22 mouse cellular contexts compared by ENCODE assay signal in the genomic region with DNA sequence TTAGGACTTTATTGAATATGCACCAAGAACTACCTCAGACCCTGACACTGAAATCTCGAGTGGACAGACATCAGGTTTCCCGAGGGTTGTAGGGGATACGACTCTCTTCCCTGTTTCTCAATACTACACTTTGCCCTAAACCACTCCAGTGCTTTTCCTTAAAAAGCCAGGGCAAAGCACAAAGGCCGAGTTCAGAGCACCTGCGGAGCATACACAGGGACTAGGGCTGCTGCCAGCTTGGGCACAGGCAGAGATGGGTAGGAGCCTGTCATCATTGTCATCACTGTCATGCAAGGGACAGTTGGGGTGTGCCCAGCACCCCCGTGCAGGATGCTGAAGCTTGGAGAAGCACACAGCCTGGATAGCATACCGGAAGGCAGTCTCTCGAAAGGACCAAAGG. TPM values are rescaled to one million over a fixed set of nuclear protein-coding genes. Genes with fewer than 3 reads are reported as not detected.
"Had no signal": no experiment of that assay in that cellular context is flagged by ENCODE, and none has a peak within 500 bp of the region (broad histone marks: within the 10 kb centered on the region; RNA-seq: fewer than 3 reads in every experiment).

No protein-coding gene starts in this region.

- H3K9ac ChIP-seq: intestine, embryonic 15.5 days; liver, embryonic 12.5 days; liver, embryonic 15.5 days; lung, embryonic 15.5 days; neural tube, embryonic 12.5 days; neural tube, embryonic 15.5 days had no signal

- H3K4me1 ChIP-seq: intestine, embryonic 15.5 days; lung, embryonic 15.5 days; megakaryocyte, embryonic 14.5 days had no signal

- H3K9me3 ChIP-seq: intestine, embryonic 15.5 days; liver, embryonic 12.5 days; liver, embryonic 15.5 days; lung, embryonic 15.5 days; neural tube, embryonic 12.5 days; neural tube, embryonic 15.5 days had no signal

- H3K27me3 ChIP-seq: intestine, embryonic 15.5 days; liver, embryonic 15.5 days; lung, embryonic 15.5 days; neural tube, embryonic 12.5 days; neural tube, embryonic 15.5 days had no signal

- H3K36me3 ChIP-seq: intestine, embryonic 15.5 days; liver, embryonic 12.5 days; liver, embryonic 15.5 days; lung, embryonic 15.5 days; midbrain, embryonic 10.5 days; neural tube, embryonic 12.5 days; neural tube, embryonic 15.5 days had no signal

- H3K4me2 ChIP-seq: intestine, embryonic 15.5 days; liver, embryonic 12.5 days; liver, embryonic 15.5 days; lung, embryonic 15.5 days; neural tube, embryonic 12.5 days; neural tube, embryonic 15.5 days had no signal

- H3K27ac ChIP-seq: intestine, embryonic 15.5 days; left cerebral cortex, adult 2 months; liver, embryonic 12.5 days; liver, embryonic 15.5 days; lung, embryonic 15.5 days; midbrain, embryonic 10.5 days; neural tube, embryonic 12.5 days; neural tube, embryonic 15.5 days had no signal

- DNase-seq: layer of hippocampus, postnatal 36 days; lung, adult 18-20 months; lung, postnatal 10 days; lung, postnatal 36 days; midbrain, embryonic 14.5 days; right cerebral cortex, adult 18-20 months; right cerebral cortex, postnatal 14 days; right cerebral cortex, postnatal 4 days; spleen, adult 18-20 months; thymus, adult 18-20 months; thymus, postnatal 36 days had no signal

- ATAC-seq: hindbrain, embryonic 16.5 days; intestine, embryonic 15.5 days; liver, embryonic 12.5 days had no signal

- H3K4me3 ChIP-seq: intestine, embryonic 15.5 days; left cerebral cortex, adult 2 months; liver, embryonic 12.5 days; liver, embryonic 15.5 days; lung, embryonic 15.5 days; megakaryocyte, embryonic 14.5 days; midbrain, embryonic 10.5 days; neural tube, embryonic 12.5 days; neural tube, embryonic 15.5 days had no signal

RNA-seq across cellular contexts. Expression of a gene that starts 10.2 kb away (rescaled TPM):
- polyA plus RNA-seq: midbrain, embryonic 10.5 days had no signal

RNA-seq across cellular contexts. Expression of a gene that starts 37.7 kb away (rescaled TPM):
- polyA plus RNA-seq: hindbrain, embryonic 16.5 days; limb, embryonic 11.5 days; midbrain, embryonic 14.5 days had no signal
